ENCODE assay signal across 20 mouse cellular contexts in genomic region chr15:94263241-94263640, GRCm38 (mm10).
DNase-seq lines count a peak whose midpoint lies in the region; ATAC-seq and TF ChIP-seq lines count a peak whose summit lies in the region.
"Had no signal": no experiment of that assay in that cellular context is flagged by ENCODE, and none has a peak within 500 bp of the region (broad histone marks: within the 10 kb centered on the region; RNA-seq: fewer than 3 reads in every experiment).

No protein-coding gene starts in this region.

- H3K9ac ChIP-seq in hindbrain, embryonic 15.5 days: no peak overlapping the region
- no peak overlapping the region for H3K9ac ChIP-seq in hindbrain, embryonic 12.5 days
- no peak overlapping the region for H3K9ac ChIP-seq in lung, embryonic 14.5 days
- H3K9ac ChIP-seq: limb, embryonic 12.5 days; liver, embryonic 13.5 days; neural tube, embryonic 15.5 days had no signal

- H3K4me3 ChIP-seq in hindbrain, embryonic 15.5 days: no peak overlapping the region
- no peak overlapping the region for H3K4me3 ChIP-seq in hindbrain, embryonic 12.5 days
- no peak overlapping the region for H3K4me3 ChIP-seq in lung, embryonic 14.5 days (ENCODE audit: low read depth, low read length)
- H3K4me3 ChIP-seq: left cerebral cortex, adult 2 months; limb, embryonic 12.5 days; liver, embryonic 13.5 days; midbrain, embryonic 10.5 days; neural tube, embryonic 15.5 days had no signal

- peak; percentile 64 to 74 for DNase-seq in cerebellum, postnatal 10 days
- DNase-seq in cerebellum, adult 9-11 months: no peak
- peak; percentile 51 for DNase-seq in lung, embryonic 14.5 days
- no peak for DNase-seq in lung, postnatal 10 days
- peak; percentile 73 for DNase-seq in brain, embryonic 14.5 days (ENCODE audit: low read depth)
- DNase-seq in layer of hippocampus, postnatal 14 days (ENCODE audit: low spot score in 2 of 2): no peak
- DNase-seq: B cell, adult 2 months; cerebellum, adult 18-20 months; gastrocnemius, postnatal 25 days; kidney, adult 8-10 months; liver, embryonic 13.5 days; thymus, postnatal 25 days had no signal

- H3K4me1 ChIP-seq in hindbrain, embryonic 15.5 days (replicated peaks): peaks cover 15% of the 10 kb centered on the region; the same call in 1 of the 2 replicates
- peaks cover 7% of the 10 kb centered on the region; the same call in 1 of the 2 replicates for H3K4me1 ChIP-seq in hindbrain, embryonic 12.5 days
- peaks cover 6% of the 10 kb centered on the region; the same call in 1 of the 2 replicates for H3K4me1 ChIP-seq in lung, embryonic 14.5 days (ENCODE audit: insufficient read depth)
- H3K4me1 ChIP-seq: limb, embryonic 12.5 days; liver, embryonic 13.5 days; midbrain, embryonic 10.5 days had no signal

- 0 out of 2 replicates have a peak, but pooled peaks have one; percentile 34 for ATAC-seq in hindbrain, embryonic 15.5 days (ENCODE audit: low FRiP score, low read depth)
- ATAC-seq in hindbrain, embryonic 12.5 days (ENCODE audit: low FRiP score): no peak
- no peak; the same call in 1 of the 2 replicates for ATAC-seq in lung, embryonic 14.5 days (ENCODE audit: insufficient read depth)
- ATAC-seq: activated CD4-positive, CD25-positive, alpha-beta regulatory T cell, adult 4 months; Patski had no signal

- no peaks in the 10 kb centered on the region for H3K9me3 ChIP-seq in hindbrain, embryonic 15.5 days
- H3K9me3 ChIP-seq in hindbrain, embryonic 12.5 days (replicated peaks): no peaks in the 10 kb centered on the region
- no peaks in the 10 kb centered on the region for H3K9me3 ChIP-seq in lung, embryonic 14.5 days (ENCODE audit: low read depth, low read length)
- H3K9me3 ChIP-seq: limb, embryonic 12.5 days; liver, embryonic 13.5 days; midbrain, embryonic 10.5 days; neural tube, embryonic 15.5 days had no signal

- H3K27ac ChIP-seq in hindbrain, embryonic 15.5 days (replicated peaks): peak overlapping the region; percentile 64
- H3K27ac ChIP-seq in hindbrain, embryonic 12.5 days: no peak overlapping the region
- no peak overlapping the region for H3K27ac ChIP-seq in lung, embryonic 14.5 days (ENCODE audit: low read depth)
- H3K27ac ChIP-seq: left cerebral cortex, adult 2 months; limb, embryonic 12.5 days; liver, embryonic 13.5 days; midbrain, embryonic 10.5 days; neural tube, embryonic 15.5 days had no signal

- WGBS in hindbrain, embryonic 15.5 days: 62% methylated on average over 10 of the region's 10 CpGs
- WGBS in hindbrain, embryonic 12.5 days: 67% methylated on average over 10 of the region's 10 CpGs
- 37% methylated on average over 10 of the region's 10 CpGs for WGBS in lung, embryonic 14.5 days

- no peaks in the 10 kb centered on the region for H3K36me3 ChIP-seq in hindbrain, embryonic 15.5 days
- H3K36me3 ChIP-seq in hindbrain, embryonic 12.5 days: no peaks in the 10 kb centered on the region
- H3K36me3 ChIP-seq in lung, embryonic 14.5 days (ENCODE audit: insufficient read depth): no peaks in the 10 kb centered on the region
- H3K36me3 ChIP-seq: limb, embryonic 12.5 days; liver, embryonic 13.5 days; midbrain, embryonic 10.5 days; neural tube, embryonic 15.5 days had no signal

- no peak for TF ChIP-seq CTCF in lung, embryonic 14.5 days (IDR thresholded peaks at IDR 0.05; ENCODE audit: low read depth)
- TF ChIP-seq CTCF in brain, embryonic 14.5 days (IDR thresholded peaks at IDR 0.05; ENCODE audit: borderline replicate concordance, extremely low read depth, insufficient read depth, insufficient read length): no peak

- no peak for TF ChIP-seq POLR2A in brain, embryonic 14.5 days (IDR thresholded peaks at IDR 0.05; ENCODE audit: borderline replicate concordance, extremely low read depth, insufficient read depth, insufficient read length, poor library complexity, severe bottlenecking)

- H3K27me3 ChIP-seq in hindbrain, embryonic 15.5 days: no peaks in the 10 kb centered on the region
- no peaks in the 10 kb centered on the region for H3K27me3 ChIP-seq in hindbrain, embryonic 12.5 days
- H3K27me3 ChIP-seq in lung, embryonic 14.5 days (ENCODE audit: insufficient read depth, low read length): no peaks in the 10 kb centered on the region
- H3K27me3 ChIP-seq: limb, embryonic 12.5 days; liver, embryonic 13.5 days; neural tube, embryonic 15.5 days; Patski had no signal

- no peak overlapping the region for H3K4me2 ChIP-seq in hindbrain, embryonic 15.5 days
- H3K4me2 ChIP-seq in hindbrain, embryonic 12.5 days (replicated peaks): no peak overlapping the region
- no peak overlapping the region for H3K4me2 ChIP-seq in lung, embryonic 14.5 days
- H3K4me2 ChIP-seq: limb, embryonic 12.5 days; liver, embryonic 13.5 days; neural tube, embryonic 15.5 days had no signal

Comparison
In these comparisons a context has a peak if more than half of its experiments do, and no peak if none do; other contexts are left out.
1. DNase-seq: peak in cerebellum, postnatal 10 days (2 of 2), lung, embryonic 14.5 days (single experiment) and brain, embryonic 14.5 days (single experiment); none in cerebellum, adult 9-11 months (single experiment), lung, postnatal 10 days (single experiment) and layer of hippocampus, postnatal 14 days (0 of 2).